Mouse (Mus musculus) adrenal gland, postnatal 25 days (tissue): ENCODE results near the gene Itga3. TPM values are rescaled to one million over a fixed set of nuclear protein-coding genes. Genes with fewer than 3 reads are reported as not detected.
"Not testable (repeated sequence)": the region's sequence is repeated elsewhere in the genome, so short reads cannot be mapped to it uniquely, and the experiment has no call there.

Source experiments
- DNase-seq: peaks from one replicate; pipeline ENCODE4 v3.0.0; 2021; ENCODE audit warnings: mixed read lengths
- total RNA-seq: library from RNA; stranded (reverse); gene quantifications from 2 replicates; pipeline ENCODE4 v1.2.3, GENCODE M21; 2021

Itga3 gene
- total RNA-seq, 1 experiment from 2014 or later: 40.7 TPM

GRCm38 (mm10) chr11:95032945-95033344 is 43.7 kb downstream of the Itga3 start:
- no peak for DNase-seq

GRCm38 (mm10) chr11:95027850-95028470 is 48.6 kb downstream of the Itga3 start:
- DNase-seq: no peak

GRCm38 (mm10) chr11:95026849-95027248 is 49.8 kb downstream of the Itga3 start:
- DNase-seq: no peak

- DNase-seq: no peak
These were observed 50.5 kb downstream of the Itga3 start for GRCm38 (mm10) chr11:95026090-95026542.

- DNase-seq: no peak
These were observed 51.2 kb downstream of the Itga3 start for GRCm38 (mm10) chr11:95025227-95026012.

- DNase-seq: no peak
These were observed 52.0 kb downstream of the Itga3 start for GRCm38 (mm10) chr11:95024439-95025184.

GRCm38 (mm10) chr11:95023481-95023880 is 53.1 kb downstream of the Itga3 start:
- no peak for DNase-seq

- no peak for DNase-seq
These were observed 54.2 kb downstream of the Itga3 start for GRCm38 (mm10) chr11:95022237-95022992.

GRCm38 (mm10) chr11:95015484-95015883 is 61.1 kb downstream of the Itga3 start:
- DNase-seq: no peak

- DNase-seq: no peak
These were observed 64.1 kb downstream of the Itga3 start for GRCm38 (mm10) chr11:95012487-95012886.

- DNase-seq: no peak
These were observed 64.5 kb downstream of the Itga3 start for GRCm38 (mm10) chr11:95012075-95012474.

- no peak for DNase-seq
These were observed 65.2 kb downstream of the Itga3 start for GRCm38 (mm10) chr11:95011416-95011815.

- DNase-seq: not testable (repeated sequence)
These were observed 65.7 kb downstream of the Itga3 start for GRCm38 (mm10) chr11:95010841-95011403.

GRCm38 (mm10) chr11:95010141-95010739 is 66.4 kb downstream of the Itga3 start:
- DNase-seq: peak; percentile 32

- DNase-seq: peak; percentile 60
These were observed 67.0 kb downstream of the Itga3 start, which contains the start of gene Samd14 for GRCm38 (mm10) chr11:95009629-95010014. TSS of gene Samd14 (plus strand) at chr11:95009879.

- no peak for DNase-seq
These were observed 67.7 kb downstream of the Itga3 start for GRCm38 (mm10) chr11:95008661-95009628.

GRCm38 (mm10) chr11:95007418-95007817 is 69.2 kb downstream of the Itga3 start:
- DNase-seq: no peak

- peak; percentile 87 for DNase-seq
These were observed 69.9 kb downstream of the Itga3 start for GRCm38 (mm10) chr11:95006525-95007219.

GRCm38 (mm10) chr11:95006038-95006437 is 70.6 kb downstream of the Itga3 start:
- no peak for DNase-seq

GRCm38 (mm10) chr11:95004937-95005198 is 71.7 kb downstream of the Itga3 start:
- DNase-seq: no peak
